Mouse (Mus musculus): Measurements from ENCODE around the gene Trim14.
A peak's percentile ranks its signal among the peaks of the same experiment; 100 is the strongest.

Gene Trim14

GRCm38 (mm10) chr4:46562841-46563240 is 26.9 kb upstream of the Trim14 start:
- DNase-seq (ENCODE audit: low read depth, low spot score), result no peak

- DNase-seq (ENCODE audit: low read depth, low spot score), result no peak
Observed at GRCm38 (mm10) chr4:46562037-46562436, 26.1 kb upstream of the Trim14 start.

GRCm38 (mm10) chr4:46560069-46560705 is 24.2 kb upstream of the Trim14 start:
- DNase-seq (ENCODE audit: low read depth, low spot score), result no peak

GRCm38 (mm10) chr4:46558672-46559667 is 23.0 kb upstream of the Trim14 start:
- DNase-seq (ENCODE audit: low read depth, low spot score), result no peak

- no peak for DNase-seq (ENCODE audit: low read depth, low spot score)
Observed at GRCm38 (mm10) chr4:46556933-46557332, 21.0 kb upstream of the Trim14 start.

GRCm38 (mm10) chr4:46555762-46556161 is 19.8 kb upstream of the Trim14 start:
- no peak for DNase-seq (ENCODE audit: low read depth, low spot score)

GRCm38 (mm10) chr4:46554295-46555069 is 18.5 kb upstream of the Trim14 start:
- no peak for DNase-seq (ENCODE audit: low read depth, low spot score)

GRCm38 (mm10) chr4:46553864-46554263 is 17.9 kb upstream of the Trim14 start:
- DNase-seq (ENCODE audit: low read depth, low spot score), result no peak

- DNase-seq (ENCODE audit: low read depth, low spot score), result no peak
Observed at GRCm38 (mm10) chr4:46550406-46550805, 14.5 kb upstream of the Trim14 start.

- no peak for DNase-seq (ENCODE audit: low read depth, low spot score)
Observed at GRCm38 (mm10) chr4:46549979-46550378, 14.0 kb upstream of the Trim14 start.

GRCm38 (mm10) chr4:46546709-46547108 is 10.8 kb upstream of the Trim14 start:
- no peak for DNase-seq (ENCODE audit: low read depth, low spot score)

GRCm38 (mm10) chr4:46545498-46545897 is 9.6 kb upstream of the Trim14 start:
- peak; percentile 26 for DNase-seq (ENCODE audit: low read depth, low spot score)

GRCm38 (mm10) chr4:46544313-46544712 is 8.4 kb upstream of the Trim14 start:
- peak; percentile 70 for DNase-seq (ENCODE audit: low read depth, low spot score)

- DNase-seq (ENCODE audit: low read depth, low spot score), result no peak
Observed at GRCm38 (mm10) chr4:46543366-46544050, 7.6 kb upstream of the Trim14 start.

GRCm38 (mm10) chr4:46541707-46542106 is 5.8 kb upstream of the Trim14 start:
- DNase-seq (ENCODE audit: low read depth, low spot score), result no peak

GRCm38 (mm10) chr4:46539167-46539566 is 3.2 kb upstream of the Trim14 start:
- DNase-seq (ENCODE audit: low read depth, low spot score), result no peak

GRCm38 (mm10) chr4:46535094-46535830 is 679 bp downstream of the Trim14 start:
- peak; percentile 36 for DNase-seq (ENCODE audit: low read depth, low spot score)

- DNase-seq (ENCODE audit: low read depth, low spot score), result peak; percentile 55
Observed at GRCm38 (mm10) chr4:46533934-46534720, 1.8 kb downstream of the Trim14 start.

- no peak for DNase-seq (ENCODE audit: low read depth, low spot score)
Observed at GRCm38 (mm10) chr4:46532926-46533325, 3.0 kb downstream of the Trim14 start.

GRCm38 (mm10) chr4:46532511-46532910 is 3.4 kb downstream of the Trim14 start:
- DNase-seq (ENCODE audit: low read depth, low spot score), result no peak

Measured in ZHBTc4 (cell line).